Mouse (Mus musculus): Measurements from ENCODE around the gene Depdc1b. TPM values are rescaled to one million over a fixed set of nuclear protein-coding genes. Genes with fewer than 3 reads are reported as not detected.

The Depdc1b gene
- polyA plus RNA-seq, 1 experiment from 2014 or later = 10.7 TPM

GRCm38 (mm10) chr13:108320216-108320615, 4.1 kb downstream of the Depdc1b start:
- H3K27ac ChIP-seq = no peak overlapping the region
- H3K27me3 ChIP-seq = no peaks in the 10 kb centered on the region
- H3K9ac ChIP-seq = no peak overlapping the region
- H3K4me2 ChIP-seq = no peak overlapping the region
- H3K4me3 ChIP-seq (replicated peaks) = no peak overlapping the region
- WGBS = 94% methylated on average over 8 of the region's 8 CpGs
- peaks cover 19% of the 10 kb centered on the region for H3K4me1 ChIP-seq
- peaks cover 13% of the 10 kb centered on the region for H3K36me3 ChIP-seq
- no peak for ATAC-seq (replicated peaks; ENCODE audit: low FRiP score)
- H3K9me3 ChIP-seq (replicated peaks) = no peaks in the 10 kb centered on the region

- no peaks in the 10 kb centered on the region for H3K9me3 ChIP-seq (replicated peaks)
- no peak overlapping the region for H3K4me3 ChIP-seq (replicated peaks)
- 77% methylated on average over 2 of the region's 2 CpGs for WGBS
- no peak for ATAC-seq (replicated peaks; ENCODE audit: low FRiP score)
- H3K27me3 ChIP-seq = no peaks in the 10 kb centered on the region
- peaks cover 4% of the 10 kb centered on the region; the same call in 1 of the 2 replicates for H3K4me1 ChIP-seq
- peaks cover 23% of the 10 kb centered on the region for H3K36me3 ChIP-seq
- H3K4me2 ChIP-seq = no peak overlapping the region
- H3K9ac ChIP-seq = no peak overlapping the region
- no peak overlapping the region for H3K27ac ChIP-seq
These were observed 6.3 kb downstream of the Depdc1b start for GRCm38 (mm10) chr13:108322466-108322865.

GRCm38 (mm10) chr13:108323317-108323716, 7.2 kb downstream of the Depdc1b start:
- Histone ChIP-seq H3K4me2 (no peak overlapping the region), H3K27ac (no peak overlapping the region), H3K4me1 (peaks cover 4% of the 10 kb centered on the region; the same call in 1 of the 2 replicates), H3K27me3 (no peaks in the 10 kb centered on the region), H3K9me3 (replicated peaks) (no peaks in the 10 kb centered on the region), H3K9ac (no peak overlapping the region), H3K36me3 (peaks cover 23% of the 10 kb centered on the region), H3K4me3 (replicated peaks) (no peak overlapping the region)
- 90% methylated on average over 2 of the region's 2 CpGs for WGBS
- no peak for ATAC-seq (replicated peaks; ENCODE audit: low FRiP score)

GRCm38 (mm10) chr13:108323866-108324829, 8.0 kb downstream of the Depdc1b start:
- no peaks in the 10 kb centered on the region for H3K9me3 ChIP-seq (replicated peaks)
- no peak overlapping the region for H3K4me3 ChIP-seq (replicated peaks)
- no peaks in the 10 kb centered on the region for H3K27me3 ChIP-seq
- 0 out of 2 replicates have a peak overlapping the region, but pooled peaks have one; percentile 10 for H3K4me2 ChIP-seq
- H3K36me3 ChIP-seq = peaks cover 23% of the 10 kb centered on the region
- peak; percentile 72 for ATAC-seq (replicated peaks; ENCODE audit: low FRiP score)
- H3K9ac ChIP-seq = no peak overlapping the region
- peak overlapping the region; percentile 75 for H3K27ac ChIP-seq
- 62% methylated on average over 22 of the region's 22 CpGs for WGBS
- peaks cover 4% of the 10 kb centered on the region; the same call in 1 of the 2 replicates for H3K4me1 ChIP-seq

- Histone ChIP-seq H3K9me3 (replicated peaks) (no peaks in the 10 kb centered on the region), H3K27me3 (no peaks in the 10 kb centered on the region), H3K9ac (no peak overlapping the region), H3K27ac (no peak overlapping the region), H3K4me2 (no peak overlapping the region), H3K4me3 (replicated peaks) (no peak overlapping the region), H3K4me1 (peaks cover 4% of the 10 kb centered on the region; the same call in 1 of the 2 replicates), H3K36me3 (peaks cover 23% of the 10 kb centered on the region)
- ATAC-seq (replicated peaks; ENCODE audit: low FRiP score) = no peak
- WGBS = 90% methylated on average over 5 of the region's 5 CpGs
These were observed 9.7 kb downstream of the Depdc1b start for GRCm38 (mm10) chr13:108325871-108326270.

GRCm38 (mm10) chr13:108326351-108326750, 10.2 kb downstream of the Depdc1b start:
- Histone ChIP-seq H3K4me2 (no peak overlapping the region), H3K27me3 (no peaks in the 10 kb centered on the region), H3K9me3 (replicated peaks) (no peaks in the 10 kb centered on the region), H3K9ac (no peak overlapping the region), H3K27ac (no peak overlapping the region), H3K4me3 (replicated peaks) (no peak overlapping the region), H3K4me1 (peaks cover 4% of the 10 kb centered on the region; the same call in 1 of the 2 replicates), H3K36me3 (peaks cover 23% of the 10 kb centered on the region)
- ATAC-seq (replicated peaks; ENCODE audit: low FRiP score) = peak; percentile 66; the same call in 1 of the 2 replicates
- WGBS = 85% methylated on average over 10 of the region's 10 CpGs

- 89% methylated on average over 7 of the region's 7 CpGs for WGBS
- no peak overlapping the region for H3K9ac ChIP-seq
- ATAC-seq (replicated peaks; ENCODE audit: low FRiP score) = no peak
- H3K4me2 ChIP-seq = no peak overlapping the region
- peaks cover 23% of the 10 kb centered on the region for H3K36me3 ChIP-seq
- no peaks in the 10 kb centered on the region for H3K27me3 ChIP-seq
- peaks cover 4% of the 10 kb centered on the region; the same call in 1 of the 2 replicates for H3K4me1 ChIP-seq
- no peak overlapping the region for H3K4me3 ChIP-seq (replicated peaks)
- no peak overlapping the region for H3K27ac ChIP-seq
- no peaks in the 10 kb centered on the region for H3K9me3 ChIP-seq (replicated peaks)
These were observed 10.9 kb downstream of the Depdc1b start for GRCm38 (mm10) chr13:108327047-108327446.

GRCm38 (mm10) chr13:108328406-108329180, 12.5 kb downstream of the Depdc1b start:
- H3K4me1 ChIP-seq = peaks cover 4% of the 10 kb centered on the region; the same call in 1 of the 2 replicates
- no peak overlapping the region for H3K4me3 ChIP-seq (replicated peaks)
- no peaks in the 10 kb centered on the region for H3K9me3 ChIP-seq (replicated peaks)
- H3K4me2 ChIP-seq = no peak overlapping the region
- peaks cover 23% of the 10 kb centered on the region for H3K36me3 ChIP-seq
- no peaks in the 10 kb centered on the region for H3K27me3 ChIP-seq
- 87% methylated on average over 21 of the region's 21 CpGs for WGBS
- ATAC-seq (replicated peaks; ENCODE audit: low FRiP score) = no peak
- no peak overlapping the region for H3K27ac ChIP-seq
- H3K9ac ChIP-seq = no peak overlapping the region

- H3K4me3 ChIP-seq (replicated peaks) = no peak overlapping the region
- H3K4me2 ChIP-seq = no peak overlapping the region
- H3K27me3 ChIP-seq = no peaks in the 10 kb centered on the region
- ATAC-seq (replicated peaks; ENCODE audit: low FRiP score) = no peak
- H3K27ac ChIP-seq = no peak overlapping the region
- no peak overlapping the region for H3K9ac ChIP-seq
- H3K4me1 ChIP-seq = no peaks in the 10 kb centered on the region
- H3K36me3 ChIP-seq = peaks cover 16% of the 10 kb centered on the region
- H3K9me3 ChIP-seq (replicated peaks) = no peaks in the 10 kb centered on the region
- WGBS = 64% methylated on average over 3 of the region's 3 CpGs
These were observed 13.6 kb downstream of the Depdc1b start for GRCm38 (mm10) chr13:108329693-108330092.

GRCm38 (mm10) chr13:108335257-108336003, 19.3 kb downstream of the Depdc1b start:
- WGBS = 71% methylated on average over 15 of the region's 15 CpGs
- Histone ChIP-seq H3K9me3 (replicated peaks) (no peaks in the 10 kb centered on the region), H3K9ac (no peak overlapping the region), H3K4me1 (peaks cover 5% of the 10 kb centered on the region; the same call in 1 of the 2 replicates), H3K4me3 (replicated peaks) (no peak overlapping the region), H3K36me3 (no peaks in the 10 kb centered on the region), H3K27me3 (no peaks in the 10 kb centered on the region), H3K27ac (no peak overlapping the region), H3K4me2 (0 out of 2 replicates have a peak overlapping the region, but pooled peaks have one; percentile 3)
- ATAC-seq (replicated peaks; ENCODE audit: low FRiP score) = 0 out of 2 replicates have a peak, but pooled peaks have one; percentile 22

GRCm38 (mm10) chr13:108336192-108336591, 20.1 kb downstream of the Depdc1b start:
- H3K9ac ChIP-seq = no peak overlapping the region
- no peaks in the 10 kb centered on the region for H3K9me3 ChIP-seq (replicated peaks)
- H3K36me3 ChIP-seq = no peaks in the 10 kb centered on the region
- no peaks in the 10 kb centered on the region for H3K27me3 ChIP-seq
- H3K4me1 ChIP-seq = peaks cover 5% of the 10 kb centered on the region; the same call in 1 of the 2 replicates
- H3K27ac ChIP-seq = no peak overlapping the region
- WGBS = 52% methylated on average over 11 of the region's 11 CpGs
- no peak overlapping the region for H3K4me3 ChIP-seq (replicated peaks)
- 0 out of 2 replicates have a peak, but pooled peaks have one; percentile 33 for ATAC-seq (replicated peaks; ENCODE audit: low FRiP score)
- no peak overlapping the region for H3K4me2 ChIP-seq

All from kidney, embryonic 15.5 days (tissue).